Mouse (Mus musculus): Measurements from ENCODE around the gene Ecel1. TPM values are rescaled to one million over a fixed set of nuclear protein-coding genes. Genes with fewer than 3 reads are reported as not detected.

The Ecel1 gene
- polyA plus RNA-seq, 1 experiment, result 0.39 TPM

DNA sequence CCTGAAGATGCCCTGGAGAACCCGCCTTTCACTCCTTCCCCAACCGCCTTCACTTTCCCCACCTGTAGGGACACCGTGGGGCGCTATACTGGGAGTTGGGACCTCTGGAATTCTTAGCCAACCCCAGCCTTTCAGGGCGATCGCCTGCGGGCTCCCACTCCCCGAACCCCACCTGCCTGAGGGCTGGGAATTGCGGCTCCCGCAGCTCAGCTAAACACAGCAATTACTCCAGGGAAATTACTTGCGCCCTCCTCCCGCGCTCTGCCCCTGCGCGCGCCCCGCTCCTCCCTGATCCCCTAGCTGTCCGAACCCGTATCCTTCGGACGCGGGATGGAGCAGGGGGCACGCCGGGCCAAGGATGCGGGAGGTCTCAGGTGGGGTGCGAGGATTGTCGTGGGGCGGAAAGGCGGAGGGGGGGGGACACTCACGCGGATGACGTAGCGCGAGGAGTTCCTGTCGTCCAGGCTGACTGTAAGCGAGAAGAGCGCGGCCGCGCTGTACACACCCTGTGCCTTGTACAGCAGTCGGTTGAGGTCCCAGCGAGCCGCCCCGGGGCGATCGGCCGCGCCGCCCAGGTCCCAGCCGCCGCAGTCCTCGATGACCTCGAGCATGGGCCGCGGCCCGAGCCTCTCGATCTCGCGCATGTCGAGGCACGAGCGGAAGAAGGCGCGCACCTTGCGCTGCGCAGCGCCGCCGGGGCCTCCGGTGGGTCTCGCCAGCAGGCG, 2.4 kb downstream of the Ecel1 start:
- 1% methylated on average over 72 of the region's 72 CpGs for WGBS
- TF ChIP-seq POLR2A (IDR thresholded peaks at IDR 0.05; ENCODE audit: low read depth, low read length) (no peak), CTCF (conservative IDR thresholded peaks at IDR 0.05; ENCODE audit: insufficient read depth, insufficient read length, low read depth, low read length) (no peak)
- no peak overlapping the region for H3K27ac ChIP-seq (ENCODE audit: insufficient read depth, low read depth, low read length)
- 0 out of 2 replicates have a peak overlapping the region, but pooled peaks have one; percentile 7 for H3K4me3 ChIP-seq (ENCODE audit: insufficient read depth, low read depth, low read length)
- no peak for DNase-seq
- H3K27me3 ChIP-seq (replicated peaks; ENCODE audit: control insufficient read depth, insufficient read depth, low read length), result peaks cover 5% of the 10 kb centered on the region
- no peaks in the 10 kb centered on the region for H3K36me3 ChIP-seq (ENCODE audit: control insufficient read depth, insufficient read depth, low read length)
- H3K4me1 ChIP-seq (ENCODE audit: control insufficient read depth, insufficient read depth, low read length), result no peaks in the 10 kb centered on the region

DNA sequence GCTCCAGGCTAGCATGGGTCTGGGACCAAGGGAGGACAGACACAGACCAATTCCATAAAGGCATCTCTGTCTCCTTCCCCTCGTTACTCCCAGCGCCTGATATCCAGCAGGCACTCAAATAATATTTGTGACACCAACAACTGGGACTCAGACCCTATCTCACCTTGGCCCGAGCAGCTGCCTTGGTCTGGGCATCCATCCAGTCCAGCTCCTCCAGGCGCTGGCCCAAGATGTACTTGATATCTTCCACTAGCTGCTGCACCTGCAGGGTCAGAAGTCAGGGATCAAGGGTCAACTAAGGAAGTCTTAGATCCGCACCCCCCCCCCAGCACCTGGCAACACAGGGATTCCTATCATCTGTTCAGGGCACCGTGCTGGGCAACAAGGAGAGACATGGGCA, 5.0 kb downstream of the Ecel1 start:
- Histone ChIP-seq H3K4me3 (ENCODE audit: insufficient read depth, low read depth, low read length) (no peak overlapping the region), H3K27me3 (replicated peaks; ENCODE audit: control insufficient read depth, insufficient read depth, low read length) (peaks cover 5% of the 10 kb centered on the region), H3K36me3 (ENCODE audit: control insufficient read depth, insufficient read depth, low read length) (no peaks in the 10 kb centered on the region), H3K4me1 (ENCODE audit: control insufficient read depth, insufficient read depth, low read length) (no peaks in the 10 kb centered on the region), H3K27ac (ENCODE audit: insufficient read depth, low read depth, low read length) (no peak overlapping the region)
- no peak for TF ChIP-seq CTCF (conservative IDR thresholded peaks at IDR 0.05; ENCODE audit: insufficient read depth, insufficient read length, low read depth, low read length)
- no peak for TF ChIP-seq POLR2A (IDR thresholded peaks at IDR 0.05; ENCODE audit: low read depth, low read length)
- 66% methylated on average over 6 of the region's 6 CpGs for WGBS
- DNase-seq, result no peak

DNA sequence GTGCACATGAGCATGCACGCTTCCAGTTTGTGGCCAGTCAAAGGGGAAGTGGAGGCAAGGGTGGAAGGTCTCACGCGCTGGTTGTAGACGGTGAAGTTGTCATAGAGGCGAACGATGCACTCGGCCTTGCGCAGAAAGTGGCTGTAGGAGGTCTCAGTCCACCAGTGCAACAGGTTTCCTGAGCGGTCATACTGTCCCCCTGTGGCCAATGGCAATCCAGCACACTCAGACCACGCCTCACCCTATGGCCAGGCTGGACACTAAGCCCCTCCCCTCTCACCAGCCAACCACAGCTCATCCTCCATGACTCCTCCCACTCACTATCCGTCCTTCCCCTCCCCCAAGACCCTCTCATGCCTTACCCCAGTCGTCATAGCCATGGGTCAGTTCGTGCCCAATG, 6.9 kb downstream of the Ecel1 start:
- H3K27ac ChIP-seq (ENCODE audit: insufficient read depth, low read depth, low read length), result no peak overlapping the region
- 40% methylated on average over 13 of the region's 13 CpGs for WGBS
- H3K4me3 ChIP-seq (ENCODE audit: insufficient read depth, low read depth, low read length), result no peak overlapping the region
- H3K4me1 ChIP-seq (ENCODE audit: control insufficient read depth, insufficient read depth, low read length), result no peaks in the 10 kb centered on the region
- TF ChIP-seq CTCF (conservative IDR thresholded peaks at IDR 0.05; ENCODE audit: insufficient read depth, insufficient read length, low read depth, low read length), result no peak
- no peak for TF ChIP-seq POLR2A (IDR thresholded peaks at IDR 0.05; ENCODE audit: low read depth, low read length)
- DNase-seq, result no peak
- H3K36me3 ChIP-seq (ENCODE audit: control insufficient read depth, insufficient read depth, low read length), result no peaks in the 10 kb centered on the region
- H3K27me3 ChIP-seq (replicated peaks; ENCODE audit: control insufficient read depth, insufficient read depth, low read length), result peaks cover 1% of the 10 kb centered on the region; the same call in 1 of the 2 replicates

- no peaks in the 10 kb centered on the region; the same call in 1 of the 2 replicates for H3K27me3 ChIP-seq (replicated peaks; ENCODE audit: control insufficient read depth, insufficient read depth, low read length)
- no peak for DNase-seq
- H3K4me3 ChIP-seq (ENCODE audit: insufficient read depth, low read depth, low read length), result no peak overlapping the region
- H3K36me3 ChIP-seq (ENCODE audit: control insufficient read depth, insufficient read depth, low read length), result no peaks in the 10 kb centered on the region
- TF ChIP-seq CTCF (conservative IDR thresholded peaks at IDR 0.05; ENCODE audit: insufficient read depth, insufficient read length, low read depth, low read length) (no peak), POLR2A (IDR thresholded peaks at IDR 0.05; ENCODE audit: low read depth, low read length) (no peak)
- 80% methylated on average over 10 of the region's 10 CpGs for WGBS
- no peaks in the 10 kb centered on the region for H3K4me1 ChIP-seq (ENCODE audit: control insufficient read depth, insufficient read depth, low read length)
- H3K27ac ChIP-seq (ENCODE audit: insufficient read depth, low read depth, low read length), result no peak overlapping the region
Measured at GRCm38 (mm10) chr1:87143141-87143540, 13.2 kb downstream of the Ecel1 start.

GRCm38 (mm10) chr1:87142456-87142855, 13.9 kb downstream of the Ecel1 start:
- DNase-seq, result no peak
- Histone ChIP-seq H3K4me1 (ENCODE audit: control insufficient read depth, insufficient read depth, low read length) (no peaks in the 10 kb centered on the region), H3K36me3 (ENCODE audit: control insufficient read depth, insufficient read depth, low read length) (no peaks in the 10 kb centered on the region), H3K27me3 (replicated peaks; ENCODE audit: control insufficient read depth, insufficient read depth, low read length) (no peaks in the 10 kb centered on the region; the same call in 1 of the 2 replicates), H3K27ac (ENCODE audit: insufficient read depth, low read depth, low read length) (no peak overlapping the region), H3K4me3 (ENCODE audit: insufficient read depth, low read depth, low read length) (no peak overlapping the region)
- TF ChIP-seq CTCF (conservative IDR thresholded peaks at IDR 0.05; ENCODE audit: insufficient read depth, insufficient read length, low read depth, low read length) (no peak), POLR2A (IDR thresholded peaks at IDR 0.05; ENCODE audit: low read depth, low read length) (no peak)
- 46% methylated on average over 9 of the region's 9 CpGs for WGBS

- no peak overlapping the region for H3K27ac ChIP-seq (ENCODE audit: insufficient read depth, low read depth, low read length)
- TF ChIP-seq CTCF (conservative IDR thresholded peaks at IDR 0.05; ENCODE audit: insufficient read depth, insufficient read length, low read depth, low read length) (no peak), POLR2A (IDR thresholded peaks at IDR 0.05; ENCODE audit: low read depth, low read length) (no peak)
- no peaks in the 10 kb centered on the region; the same call in 1 of the 2 replicates for H3K27me3 ChIP-seq (replicated peaks; ENCODE audit: control insufficient read depth, insufficient read depth, low read length)
- H3K36me3 ChIP-seq (ENCODE audit: control insufficient read depth, insufficient read depth, low read length), result no peaks in the 10 kb centered on the region
- WGBS, result 93% methylated on average over 4 of the region's 4 CpGs
- DNase-seq, result no peak
- no peaks in the 10 kb centered on the region for H3K4me1 ChIP-seq (ENCODE audit: control insufficient read depth, insufficient read depth, low read length)
- no peak overlapping the region for H3K4me3 ChIP-seq (ENCODE audit: insufficient read depth, low read depth, low read length)
Measured at GRCm38 (mm10) chr1:87141550-87141949, 14.8 kb downstream of the Ecel1 start.

- no peak for TF ChIP-seq POLR2A (IDR thresholded peaks at IDR 0.05; ENCODE audit: low read depth, low read length)
- no peak for TF ChIP-seq CTCF (conservative IDR thresholded peaks at IDR 0.05; ENCODE audit: insufficient read depth, insufficient read length, low read depth, low read length)
- no peak overlapping the region for H3K27ac ChIP-seq (ENCODE audit: insufficient read depth, low read depth, low read length)
- no peaks in the 10 kb centered on the region for H3K27me3 ChIP-seq (replicated peaks; ENCODE audit: control insufficient read depth, insufficient read depth, low read length)
- H3K4me3 ChIP-seq (ENCODE audit: insufficient read depth, low read depth, low read length), result no peak overlapping the region
- 82% methylated on average over 4 of the region's 4 CpGs for WGBS
- no peaks in the 10 kb centered on the region for H3K4me1 ChIP-seq (ENCODE audit: control insufficient read depth, insufficient read depth, low read length)
- H3K36me3 ChIP-seq (ENCODE audit: control insufficient read depth, insufficient read depth, low read length), result no peaks in the 10 kb centered on the region
- DNase-seq, result no peak
Measured at GRCm38 (mm10) chr1:87131803-87132202, 24.5 kb downstream of the Ecel1 start.

Data from kidney, adult 2 months (tissue).